Mouse (Mus musculus) bone marrow, adult 2 months (tissue): ENCODE data around the gene Limd2.

ENCODE experiments used
- CTCF ChIP-seq: fragments of 200-500 bp; IDR thresholded peaks from 2 replicates; pipeline ENCODE4 v1.5.1; 2011; ENCODE audit warnings: low read length, control low read depth; ENCODE audit not compliant: control insufficient read depth, insufficient read depth
- POLR2A ChIP-seq: fragments of 200-500 bp; IDR thresholded peaks from 2 replicates; pipeline ENCODE4 v1.6.1; 2011; ENCODE audit warnings: low read depth, mild to moderate bottlenecking, control low read depth, low read length, borderline replicate concordance; ENCODE audit not compliant: control insufficient read depth

- no peak for TF ChIP-seq CTCF
- TF ChIP-seq POLR2A: no peak
Measured at GRCm38 (mm10) chr11:106192241-106192640, 31.6 kb upstream of the Limd2 start.
